Mouse (Mus musculus) CH12.LX (cell line): ENCODE results near the gene Pus10. TPM values are rescaled to one million over a fixed set of nuclear protein-coding genes. Genes with fewer than 3 reads are reported as not detected.

Source experiments
- DNase-seq: peaks from one replicate; pipeline ENCODE4 v3.0.0-alpha.2; 2013; ENCODE audit errors: extremely low read depth
- H3K27ac ChIP-seq: 2 replicates; pipeline ENCODE4 v1.5.1; 2012; ENCODE audit warnings: low read depth, mild to moderate bottlenecking, control low read depth, moderate library complexity; ENCODE audit not compliant: insufficient read depth
- H3K27me3 ChIP-seq: replicated peaks from 2 replicates; pipeline ENCODE3; 2012; ENCODE audit warnings: inconsistent platforms
- H3K36me3 ChIP-seq, 2 experiments: replicated peaks in 1 of 2; 2 replicates each; pipeline versions ENCODE3 to v1.6.1; 2012; ENCODE audit warnings: inconsistent platforms in 1 of 2, low read length in 1 of 2, mild to moderate bottlenecking in 1 of 2, mixed read lengths in 1 of 2, moderate library complexity in 1 of 2; ENCODE audit not compliant: control insufficient read depth in 1 of 2, insufficient read depth in 1 of 2
- H3K4me1 ChIP-seq, 2 experiments: 2 replicates each; pipeline ENCODE4 v1.6.1; 2012; ENCODE audit warnings: inconsistent platforms in 1 of 2, moderate library complexity in 1 of 2; ENCODE audit not compliant: insufficient read depth in 2 of 2, control insufficient read depth in 1 of 2
- H3K4me2 ChIP-seq: 2 replicates; pipeline ENCODE4 v1.6.1; 2012; ENCODE audit warnings: low read depth, mild to moderate bottlenecking, control low read depth; ENCODE audit not compliant: poor library complexity, insufficient read depth, severe bottlenecking
- H3K4me3 ChIP-seq, 3 experiments: fragments of 150-350 bp in 1 of 3; sonication (generic) in 1 of 3; replicated peaks in 1 of 3; 2 replicates each; pipeline versions ENCODE3 to v1.5.1; 2011 to 2012; ENCODE audit warnings: low read depth in 2 of 3, low read length in 2 of 3, mild to moderate bottlenecking in 2 of 3, moderate library complexity in 2 of 3, control low read depth in 1 of 3, improper control_type of control experiment in 1 of 3, inconsistent platforms in 1 of 3, mixed read lengths in 1 of 3; ENCODE audit not compliant: poor library complexity in 1 of 3
- H3K79me2 ChIP-seq: replicated peaks from 2 replicates; pipeline ENCODE4 v1.6.1; 2012; ENCODE audit warnings: mild to moderate bottlenecking, moderate library complexity; ENCODE audit not compliant: control insufficient read depth, poor library complexity, insufficient read depth, severe bottlenecking; ENCODE audit errors: extremely low read depth
- H3K9ac ChIP-seq: 2 replicates; pipeline ENCODE4 v1.6.1; 2012; ENCODE audit warnings: low read depth, mild to moderate bottlenecking, control low read depth, moderate library complexity; ENCODE audit not compliant: insufficient read depth
- H3K9me3 ChIP-seq: replicated peaks from 2 replicates; pipeline ENCODE3; 2012; ENCODE audit warnings: low read length, inconsistent platforms, mixed read lengths
- BHLHE40 ChIP-seq: IDR thresholded peaks from 2 replicates; pipeline ENCODE4 v1.6.1; 2011; ENCODE audit warnings: mild to moderate bottlenecking, low read depth, low read length, improper control_type of control experiment
- CHD2 ChIP-seq: IDR thresholded peaks from 2 replicates; pipeline ENCODE4 v1.6.1; 2011; ENCODE audit warnings: low read length, improper control_type of control experiment
- ELF1 ChIP-seq: IDR thresholded peaks from 2 replicates; pipeline ENCODE4 v1.6.1; 2014; ENCODE audit warnings: low read depth, mild to moderate bottlenecking, inconsistent platforms, low read length, improper control_type of control experiment
- ETS1 ChIP-seq: conservative IDR thresholded peaks from 2 replicates; pipeline ENCODE4 v1.6.1; 2012; ENCODE audit warnings: low read depth, mild to moderate bottlenecking, inconsistent platforms, low read length, improper control_type of control experiment, moderate library complexity
- HCFC1 ChIP-seq: IDR thresholded peaks from 2 replicates; pipeline ENCODE4 v1.6.1; 2012; ENCODE audit warnings: low read depth, mild to moderate bottlenecking, inconsistent platforms, low read length, improper control_type of control experiment
- IRF4 ChIP-seq: IDR thresholded peaks from 2 replicates; pipeline ENCODE4 v1.6.1; 2014; ENCODE audit warnings: low read depth, mild to moderate bottlenecking, inconsistent platforms, low read length, improper control_type of control experiment
- MAFK ChIP-seq: IDR thresholded peaks from 2 replicates; pipeline ENCODE4 v1.6.1; 2011; ENCODE audit warnings: low read length, improper control_type of control experiment; ENCODE audit not compliant: insufficient replicate concordance
- MEF2A ChIP-seq: IDR thresholded peaks from 2 replicates; pipeline ENCODE4 v1.6.1; 2014; ENCODE audit warnings: low read depth, mild to moderate bottlenecking, inconsistent platforms, low read length, improper control_type of control experiment, borderline replicate concordance
- MXI1 ChIP-seq: IDR thresholded peaks from 2 replicates; pipeline ENCODE4 v1.6.1; 2011; ENCODE audit warnings: mild to moderate bottlenecking, low read depth, low read length, improper control_type of control experiment
- PAX5 ChIP-seq: IDR thresholded peaks from 2 replicates; pipeline ENCODE4 v1.6.1; 2012; ENCODE audit warnings: low read length, inconsistent platforms, mixed read lengths
- POLR2A ChIP-seq: IDR thresholded peaks from 2 replicates; pipeline ENCODE4 v1.6.1; 2011; ENCODE audit warnings: low read depth, mild to moderate bottlenecking, improper control_type of control experiment, low read length
- POLR2AphosphoS2 ChIP-seq: IDR thresholded peaks from 2 replicates; pipeline ENCODE4 v1.6.1; 2011; ENCODE audit warnings: low read depth, low read length, improper control_type of control experiment
- RAD21 ChIP-seq: IDR thresholded peaks from 2 replicates; pipeline ENCODE4 v1.6.1; 2011; ENCODE audit warnings: low read depth, mild to moderate bottlenecking, low read length, improper control_type of control experiment, moderate library complexity
- SIN3A ChIP-seq: IDR thresholded peaks from 2 replicates; pipeline ENCODE4 v1.6.1; 2012; ENCODE audit warnings: low read length, improper control_type of control experiment, inconsistent platforms
- TBP ChIP-seq: conservative IDR thresholded peaks from 2 replicates; pipeline ENCODE4 v1.6.1; 2011; ENCODE audit warnings: low read depth, low read length, improper control_type of control experiment
- UBTF ChIP-seq: IDR thresholded peaks from 2 replicates; pipeline ENCODE4 v1.6.1; 2012; ENCODE audit warnings: low read depth, mild to moderate bottlenecking, inconsistent platforms, low read length, improper control_type of control experiment, moderate library complexity
- USF1 ChIP-seq: IDR thresholded peaks from 2 replicates; pipeline ENCODE4 v1.6.1; 2014; ENCODE audit warnings: low read depth, mild to moderate bottlenecking, inconsistent platforms, low read length, improper control_type of control experiment
- USF2 ChIP-seq: conservative IDR thresholded peaks from 2 replicates; pipeline ENCODE4 v1.6.1; 2011; ENCODE audit warnings: low read depth, low read length, improper control_type of control experiment
- ZC3H11A ChIP-seq: IDR thresholded peaks from 2 replicates; pipeline ENCODE4 v1.6.1; 2012; ENCODE audit warnings: low read depth, mild to moderate bottlenecking, inconsistent platforms, low read length, improper control_type of control experiment
- ZMIZ1 ChIP-seq: IDR thresholded peaks from 2 replicates; pipeline ENCODE4 v1.6.1; 2012; ENCODE audit warnings: low read depth, mild to moderate bottlenecking, inconsistent platforms, low read length, improper control_type of control experiment
- ZNF384 ChIP-seq: IDR thresholded peaks from 2 replicates; pipeline ENCODE4 v1.6.1; 2012; ENCODE audit warnings: low read depth, low read length, improper control_type of control experiment, inconsistent platforms
- dilution Hi-C: fragments of 300-500 bp; cut with MboI; formaldehyde crosslinking; loops from 2 replicates; pipeline ENCODE4 v1.14.3; 2020; ENCODE audit warnings: low sequenced_read_pairs; ENCODE audit not compliant: extremely low pct_unique_long_range_greater_than_20kb, extremely low pct_ligation_motif_present
- in situ Hi-C: fragments of 300-500 bp; cut with MboI; formaldehyde crosslinking; loops from 3 replicates; pipeline ENCODE4 v1.14.3; 2019; ENCODE audit warnings: low sequenced_read_pairs, low pct_ligation_motif_present, low pct_unique_long_range_greater_than_20kb, mixed read lengths
- polyA plus RNA-seq: library from polyadenylated mRNA; unstranded; fragments of >175 nt; gene quantifications from 2 replicates; pipeline ENCODE4 v1.2.1, GENCODE M21; 2012; ENCODE audit warnings: low read depth; ENCODE audit not compliant: insufficient read length
- total RNA-seq, 2 experiments: library from RNA; depleted of rRNA; stranded (reverse); fragments of 300-350 nt in 1 of 2; fragments of >200 nt in 1 of 2; gene quantifications; 2 replicates each; pipeline ENCODE4 v1.2.3; 2012 to 2014

Pus10 gene
- total and polyA plus RNA-seq, 3 experiments = 57.6 to 113 (median 92.3) TPM

DNA sequence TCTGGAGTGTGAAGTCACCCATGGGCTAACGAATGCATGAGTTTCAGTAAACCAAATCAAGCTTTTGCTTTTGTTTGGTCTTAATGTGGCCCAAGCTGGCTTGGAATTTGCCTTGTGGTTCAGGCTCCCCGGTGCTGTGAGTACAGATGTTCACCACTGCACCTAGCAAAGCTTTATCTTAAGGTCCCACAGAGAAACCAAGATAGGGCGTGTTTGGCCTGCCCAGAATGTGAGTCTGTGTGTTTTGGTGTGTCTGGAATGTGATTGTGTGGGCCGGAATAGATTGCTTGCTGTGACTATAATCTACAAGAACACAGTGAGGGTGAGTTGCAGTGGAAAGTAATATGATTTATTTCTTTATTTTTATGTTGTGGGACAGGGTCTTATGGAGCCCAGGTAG is 64.6 kb downstream of the Pus10 start:
- H3K4me3 ChIP-seq = no peak overlapping the region
- no peak overlapping the region for H3K4me2 ChIP-seq
- no peak for DNase-seq
- H3K27me3 ChIP-seq = no peaks in the 10 kb centered on the region
- peaks cover 47 to 94% of the 10 kb centered on the region in 2 experiments for H3K36me3 ChIP-seq
- no peaks in the 10 kb centered on the region for H3K9me3 ChIP-seq
- no peak overlapping the region for H3K27ac ChIP-seq
- H3K79me2 ChIP-seq = no peaks in the 10 kb centered on the region
- in situ Hi-C loops (no loop called here), dilution Hi-C loops (no loop called here)
- peaks cover 4 to 17% of the 10 kb centered on the region in 2 experiments; a peak in 2 of 4 replicates for H3K4me1 ChIP-seq
- no peak overlapping the region for H3K9ac ChIP-seq
- TF ChIP-seq POLR2A (no peak), TBP (no peak), POLR2AphosphoS2 (no peak), MXI1 (no peak), USF1 (no peak), HCFC1 (no peak), IRF4 (no peak), USF2 (no peak), RAD21 (no peak), ETS1 (no peak)

DNA sequence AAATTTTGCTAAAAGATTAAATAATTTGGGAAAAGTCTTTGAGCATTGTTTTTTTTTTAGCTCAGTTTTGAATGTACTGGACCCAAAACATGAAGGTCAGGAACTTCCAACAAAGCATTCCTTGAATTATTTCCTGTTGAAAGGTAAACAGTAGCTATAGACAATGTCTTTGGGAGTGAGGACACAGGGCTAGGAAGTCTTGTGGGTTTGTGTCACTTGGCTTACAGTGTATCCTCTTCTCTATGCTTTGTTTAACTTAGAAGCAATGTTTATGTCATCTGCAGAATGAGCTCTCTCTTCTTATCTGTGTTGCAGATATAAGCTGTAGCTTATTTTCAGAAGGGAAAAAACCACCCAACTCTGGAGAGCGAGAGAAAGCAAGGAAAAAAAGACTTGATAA is 67.4 kb downstream of the Pus10 start:
- DNase-seq = no peak
- H3K36me3 ChIP-seq = peaks cover 39 to 91% of the 10 kb centered on the region in 2 experiments
- H3K27ac ChIP-seq = no peak overlapping the region
- no peak overlapping the region for H3K4me2 ChIP-seq
- H3K27me3 ChIP-seq = no peaks in the 10 kb centered on the region
- dilution Hi-C loops = no loop called here
- no peak overlapping the region for H3K9ac ChIP-seq
- TF ChIP-seq ZMIZ1 (no peak), ZC3H11A (no peak), USF2 (no peak), SIN3A (no peak), TBP (no peak), ELF1 (no peak)
- no peaks in the 10 kb centered on the region for H3K9me3 ChIP-seq
- no peak overlapping the region for H3K4me3 ChIP-seq
- H3K79me2 ChIP-seq = peaks cover 3% of the 10 kb centered on the region; the same call in 1 of the 2 replicates
- peaks cover 4 to 19% of the 10 kb centered on the region in 2 experiments; a peak in 2 of 4 replicates for H3K4me1 ChIP-seq
- in situ Hi-C loops = no loop called here

DNA sequence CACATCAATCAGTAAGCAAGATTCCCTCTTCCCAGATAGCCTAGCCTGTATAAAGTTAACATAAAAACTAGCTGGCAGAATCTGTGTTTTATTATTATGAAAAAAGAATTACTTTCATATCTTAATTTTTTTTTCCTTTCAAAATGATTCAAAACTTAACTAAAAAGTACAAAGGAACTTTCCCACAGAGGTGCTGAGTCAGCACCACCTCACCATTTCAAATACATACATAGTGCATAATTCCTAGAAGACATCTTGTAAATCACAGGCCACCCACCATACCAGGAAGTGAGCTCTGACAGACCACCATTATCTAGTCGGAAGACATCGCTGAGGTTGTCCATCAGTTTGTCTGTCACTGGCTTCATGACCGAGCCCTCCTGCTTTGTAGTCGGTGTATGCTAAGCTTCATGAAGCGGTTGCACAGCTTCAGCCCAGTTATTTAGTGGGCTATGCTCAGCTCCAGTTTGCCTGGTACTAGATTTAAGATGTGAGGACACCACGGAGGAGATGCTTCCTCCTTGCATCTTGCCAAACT is 69.3 kb downstream of the Pus10 start:
- Histone ChIP-seq H3K9ac (no peak overlapping the region), H3K4me2 (no peak overlapping the region), H3K36me3 (peaks cover 43 to 91% of the 10 kb centered on the region in 2 experiments), H3K27ac (peak overlapping the region; percentile 59), H3K4me1 (peaks cover 4 to 19% of the 10 kb centered on the region in 2 experiments; a peak in 2 of 4 replicates), H3K27me3 (no peaks in the 10 kb centered on the region), H3K79me2 (peaks cover 3% of the 10 kb centered on the region; the same call in 1 of the 2 replicates), H3K4me3 (no peak overlapping the region), H3K9me3 (no peaks in the 10 kb centered on the region)
- DNase-seq = no peak
- TF ChIP-seq ELF1 (0 out of 2 replicates have a peak, but pooled peaks have one; percentile 21), POLR2AphosphoS2 (peak; percentile 72; the same call in 1 of the 2 replicates), IRF4 (no peak; the same call in 1 of the 2 replicates), ZNF384 (no peak), MEF2A (no peak), MAFK (peak; percentile 99), BHLHE40 (no peak), USF2 (no peak), CHD2 (0 out of 2 replicates have a peak, but pooled peaks have one; percentile 43), PAX5 (no peak), UBTF (no peak), POLR2A (0 out of 2 replicates have a peak, but pooled peaks have one; percentile 27), SIN3A (peak; percentile 30; the same call in 1 of the 2 replicates)
- dilution Hi-C loops = no loop called here
- in situ Hi-C loops = no loop called here
